Mouse (Mus musculus) intestine, embryonic 14.5 days (tissue): ENCODE data around the gene Gm13030. TPM values are rescaled to one million over a fixed set of nuclear protein-coding genes. Genes with fewer than 3 reads are reported as not detected.
"Not testable (repeated sequence)": the region's sequence is repeated elsewhere in the genome, so short reads cannot be mapped to it uniquely, and the experiment has no call there.

ENCODE experiments used
- ATAC-seq: fragments of 200-750 bp; cut with Nextera tagmentation; replicated peaks from 2 replicates; pipeline ENCODE4 v1.8.0; 2017; ENCODE audit warnings: low read depth, moderate number of reproducible peaks, moderate TSS enrichment, moderate library complexity; ENCODE audit not compliant: low FRiP score, low TSS enrichment
- DNase-seq: peaks from one replicate; pipeline ENCODE4 v3.0.0-alpha.2; 2018; ENCODE audit warnings: low spot score
- H3K27ac ChIP-seq: fragments of 300-500 bp; sonication (generic); 2 replicates; pipeline ENCODE4 v1.5.1; 2014; ENCODE audit warnings: low read depth, mild to moderate bottlenecking, control low read depth
- H3K27me3 ChIP-seq: fragments of 300-500 bp; sonication (generic); replicated peaks from 2 replicates; pipeline ENCODE4 v1.6.1; 2014; ENCODE audit warnings: low read length, control low read depth; ENCODE audit not compliant: control insufficient read depth, insufficient read depth
- H3K36me3 ChIP-seq: fragments of 300-500 bp; sonication (generic); 2 replicates; pipeline ENCODE4 v1.6.1; 2014; ENCODE audit warnings: low read length, control low read depth; ENCODE audit not compliant: control insufficient read depth, insufficient read depth
- H3K4me1 ChIP-seq: fragments of 300-500 bp; sonication (generic); replicated peaks from 2 replicates; pipeline ENCODE4 v1.6.1; 2014; ENCODE audit warnings: low read length, control low read depth, mixed read lengths; ENCODE audit not compliant: control insufficient read depth, insufficient read depth
- H3K4me2 ChIP-seq: fragments of 300-500 bp; sonication (generic); 2 replicates; pipeline ENCODE4 v1.6.1; 2014; ENCODE audit warnings: low read length
- H3K4me3 ChIP-seq: fragments of 300-500 bp; sonication (generic); 2 replicates; pipeline ENCODE4 v1.5.1; 2014; ENCODE audit warnings: low read depth, low read length, control low read depth, mixed read lengths
- H3K9ac ChIP-seq: fragments of 300-500 bp; sonication (generic); 2 replicates; pipeline ENCODE4 v1.6.1; 2014; ENCODE audit warnings: mild to moderate bottlenecking, low read length
- H3K9me3 ChIP-seq: fragments of 300-500 bp; sonication (generic); 2 replicates; pipeline ENCODE4 v1.6.1; 2016; ENCODE audit warnings: low read length, control low read depth; ENCODE audit not compliant: control insufficient read depth
- WGBS: fragments of 180-500 bp; shearing (Covaris S2); extraction: QIAGEN DNeasy Blood & Tissue Kit; methylation state at CpG from one replicate; pipeline ENCODE4 v1.1.7; 2014; 5-methylcytosine and 5-hydroxymethylcytosine counted together
- polyA plus RNA-seq: library from polyadenylated mRNA; unstranded; fragments of >200 nt; fragmentation: Nextera tagmentation; extraction: Ambion mirVana; gene quantifications from 2 replicates; pipeline ENCODE4 v1.2.1, GENCODE M21; 2014

The Gm13030 gene
- polyA plus RNA-seq, 1 experiment from 2014 or later: not detected

DNA sequence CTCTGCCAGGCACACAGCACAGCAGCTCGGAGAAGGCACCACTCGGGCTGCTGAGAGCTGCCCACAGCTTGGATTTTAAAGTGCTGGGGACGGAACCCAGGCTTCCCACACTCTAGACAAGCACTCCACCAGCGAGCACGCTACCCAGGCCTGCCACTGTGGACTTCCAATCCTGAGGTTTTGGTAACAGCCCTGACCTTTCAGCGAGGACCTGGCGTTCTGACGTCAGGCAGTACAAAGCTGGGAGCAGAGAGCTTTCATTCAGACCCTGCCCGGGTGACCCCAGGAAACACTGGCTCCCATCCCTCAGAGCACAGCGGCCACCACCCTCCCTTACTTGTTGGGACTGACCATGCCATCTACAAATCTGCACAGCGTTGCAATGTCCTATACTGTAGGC lies 20.0 kb upstream of the Gm13030 start:
- not testable (repeated sequence) for H3K27me3 ChIP-seq, ATAC-seq, H3K4me3 ChIP-seq, H3K27ac ChIP-seq, H3K9me3 ChIP-seq, H3K4me1 ChIP-seq, H3K4me2 ChIP-seq, H3K9ac ChIP-seq, DNase-seq
- peaks cover 53% of the 10 kb centered on the region for H3K36me3 ChIP-seq
- 90% methylated on average over 11 of the region's 11 CpGs for WGBS

DNA sequence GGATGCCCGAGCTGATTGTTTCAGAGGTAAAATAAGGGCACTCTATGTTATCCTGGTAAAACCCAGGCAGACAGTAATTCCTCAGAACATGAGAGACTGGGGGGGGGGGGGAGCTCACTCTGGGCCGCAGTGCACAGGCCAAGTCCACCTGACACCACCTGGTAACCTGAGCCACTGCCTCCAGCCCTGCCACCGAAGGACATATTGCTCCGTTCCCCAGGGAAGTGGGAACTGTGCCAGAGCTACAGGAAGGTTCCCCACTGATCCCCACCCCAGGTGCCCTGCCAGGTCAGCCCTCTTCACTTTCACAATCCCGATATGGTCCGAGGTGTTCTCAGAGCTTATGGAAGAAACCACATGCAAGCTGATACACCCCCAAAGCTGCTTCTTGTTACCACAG lies 18.9 kb upstream of the Gm13030 start:
- Histone ChIP-seq H3K4me2 (no peak overlapping the region), H3K4me1 (no peaks in the 10 kb centered on the region), H3K9ac (no peak overlapping the region), H3K9me3 (no peaks in the 10 kb centered on the region), H3K36me3 (peaks cover 42% of the 10 kb centered on the region), H3K27ac (no peak overlapping the region), H3K27me3 (no peaks in the 10 kb centered on the region), H3K4me3 (no peak overlapping the region)
- ATAC-seq: no peak
- DNase-seq: no peak
- 80% methylated on average over 6 of the region's 6 CpGs for WGBS

DNA sequence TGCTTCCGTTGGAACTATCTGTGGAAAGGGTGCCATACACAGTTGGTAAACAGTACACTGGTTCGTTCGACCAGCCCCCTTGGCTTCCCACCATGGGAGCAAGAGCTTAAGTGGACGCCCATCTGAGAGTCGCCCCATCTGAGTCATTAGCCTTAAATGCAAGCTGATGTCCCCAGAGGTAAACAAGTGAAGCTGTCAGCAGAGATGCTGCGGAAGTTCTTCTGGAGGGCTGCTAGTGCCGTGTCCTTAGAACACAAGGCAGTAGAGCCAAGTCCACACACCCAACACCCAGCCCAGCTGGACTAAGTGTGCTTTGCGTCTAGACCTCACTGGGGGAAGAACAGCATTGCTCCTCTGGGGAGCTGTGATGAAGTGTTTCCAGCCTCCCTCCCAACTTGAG lies 15.9 kb upstream of the Gm13030 start:
- Histone ChIP-seq H3K36me3 (peaks cover 20% of the 10 kb centered on the region), H3K9me3 (no peaks in the 10 kb centered on the region), H3K27me3 (no peaks in the 10 kb centered on the region), H3K4me2 (no peak overlapping the region), H3K27ac (no peak overlapping the region), H3K4me1 (no peaks in the 10 kb centered on the region), H3K9ac (no peak overlapping the region), H3K4me3 (no peak overlapping the region)
- DNase-seq: no peak
- no peak for ATAC-seq
- 68% methylated on average over 8 of the region's 8 CpGs for WGBS

DNA sequence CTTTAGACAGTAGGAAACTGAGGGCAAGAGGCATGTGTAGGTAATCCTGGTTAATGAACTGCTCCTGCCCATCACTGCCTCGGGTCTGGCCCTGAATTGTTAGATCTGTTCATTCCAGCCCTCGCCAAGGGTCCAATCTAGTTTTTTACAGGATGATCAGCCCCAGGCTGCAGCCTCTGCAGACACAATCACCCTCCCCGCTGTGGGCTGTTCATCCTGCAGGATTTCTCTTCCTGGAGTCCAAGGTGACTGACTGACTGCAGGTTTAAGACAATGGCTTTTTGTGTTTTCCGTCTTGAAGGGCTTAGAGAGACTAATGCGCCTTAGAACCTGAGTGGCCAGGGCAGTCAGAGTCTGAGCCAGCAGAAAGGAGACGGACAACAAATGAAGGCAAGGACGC lies 15.4 kb upstream of the Gm13030 start:
- Histone ChIP-seq H3K9ac (no peak overlapping the region), H3K4me3 (no peak overlapping the region), H3K4me1 (no peaks in the 10 kb centered on the region), H3K27ac (no peak overlapping the region), H3K36me3 (peaks cover 16% of the 10 kb centered on the region; the same call in 1 of the 2 replicates), H3K9me3 (no peaks in the 10 kb centered on the region), H3K4me2 (no peak overlapping the region), H3K27me3 (no peaks in the 10 kb centered on the region)
- 70% methylated on average over 7 of the region's 7 CpGs for WGBS
- DNase-seq (no peak), ATAC-seq (no peak)

DNA sequence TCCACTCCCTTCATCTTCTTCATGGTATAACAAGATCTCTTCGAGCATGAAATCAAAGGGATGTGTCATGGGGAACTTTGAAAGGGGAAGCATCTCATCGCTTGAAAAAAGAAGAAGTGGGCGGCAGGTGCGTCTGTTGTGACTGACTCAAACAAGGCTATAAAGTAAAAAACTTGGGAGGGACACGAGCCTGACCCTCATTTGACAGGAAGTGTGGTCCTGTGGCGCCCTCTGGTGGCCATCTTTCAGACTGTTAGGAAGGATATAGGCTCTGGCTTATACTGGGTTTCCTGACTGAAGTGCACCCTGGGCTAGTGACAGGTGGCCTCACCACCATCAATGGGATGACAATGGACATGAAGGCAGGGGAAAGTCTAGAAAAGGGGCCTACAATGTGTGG lies 10.5 kb upstream of the Gm13030 start:
- Histone ChIP-seq H3K4me1 (no peaks in the 10 kb centered on the region), H3K9me3 (no peaks in the 10 kb centered on the region), H3K4me3 (no peak overlapping the region), H3K4me2 (no peak overlapping the region), H3K27me3 (no peaks in the 10 kb centered on the region), H3K36me3 (no peaks in the 10 kb centered on the region), H3K27ac (no peak overlapping the region), H3K9ac (no peak overlapping the region)
- 21% methylated on average over 6 of the region's 6 CpGs for WGBS
- ATAC-seq: no peak
- peak; percentile 94 for DNase-seq

DNA sequence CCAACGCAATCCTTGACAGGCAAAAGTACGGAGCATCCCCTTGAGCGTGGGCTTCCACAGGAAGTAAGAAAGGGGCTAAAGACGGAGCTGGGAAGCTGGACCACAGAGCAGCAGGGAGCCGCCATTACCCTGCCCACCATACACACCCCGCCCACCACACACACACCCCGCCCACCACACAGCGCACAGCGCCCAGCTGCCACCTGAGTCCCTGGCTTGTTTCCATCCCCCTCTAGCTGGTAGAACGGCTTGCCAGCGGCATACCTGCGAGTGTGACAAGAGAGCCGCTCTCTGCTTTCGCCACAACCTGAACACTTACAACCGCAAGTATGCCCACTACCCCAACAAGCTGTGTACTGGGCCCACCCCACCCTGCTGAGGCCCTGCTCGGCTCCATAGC lies 8.4 kb upstream of the Gm13030 start:
- Histone ChIP-seq H3K4me1 (no peaks in the 10 kb centered on the region), H3K36me3 (no peaks in the 10 kb centered on the region), H3K4me2 (peak overlapping the region; percentile 38), H3K27me3 (no peaks in the 10 kb centered on the region), H3K9me3 (no peaks in the 10 kb centered on the region), H3K4me3 (no peak overlapping the region), H3K9ac (no peak overlapping the region), H3K27ac (no peak overlapping the region)
- DNase-seq (no peak), ATAC-seq (no peak)
- WGBS: 16% methylated on average over 16 of the region's 16 CpGs

DNA sequence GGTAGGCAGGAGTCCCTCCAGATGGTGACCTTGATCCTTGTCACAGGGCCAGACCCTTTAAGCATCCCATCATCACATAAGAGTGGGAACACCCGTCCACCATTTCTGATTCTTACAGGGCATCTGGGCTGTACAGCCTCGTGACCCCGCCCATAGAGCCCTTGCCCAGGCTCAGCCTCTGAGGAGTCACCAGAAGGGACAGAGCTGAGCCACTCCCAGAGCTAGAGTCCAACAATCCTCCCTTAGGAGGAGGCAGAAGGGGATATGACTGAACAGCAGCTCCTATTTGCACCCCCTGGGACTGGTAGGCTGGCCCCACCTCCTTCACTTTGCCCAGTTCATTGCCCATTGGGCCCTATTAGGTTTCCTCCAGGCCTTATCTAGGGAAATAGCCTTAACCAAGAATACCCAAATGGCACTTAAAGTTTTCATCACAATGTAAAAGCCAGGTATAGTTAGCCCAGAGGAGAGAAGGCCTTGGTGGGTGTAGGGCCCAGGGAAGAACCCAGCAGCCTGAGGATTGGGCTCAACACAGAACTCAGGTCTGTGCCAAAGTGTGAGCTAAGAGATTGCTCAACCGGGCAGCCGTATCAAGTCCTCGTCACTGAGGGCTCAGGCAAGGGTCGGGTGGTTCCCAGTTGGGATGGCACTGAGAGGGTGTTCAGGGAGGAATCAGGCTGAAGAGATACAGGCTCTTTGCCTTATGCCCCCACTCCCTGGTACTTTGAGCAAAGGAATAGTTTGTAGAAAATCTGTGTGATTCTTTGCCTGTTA lies 7.2 kb upstream of the Gm13030 start:
- H3K9me3 ChIP-seq: no peaks in the 10 kb centered on the region
- DNase-seq: no peak

DNA sequence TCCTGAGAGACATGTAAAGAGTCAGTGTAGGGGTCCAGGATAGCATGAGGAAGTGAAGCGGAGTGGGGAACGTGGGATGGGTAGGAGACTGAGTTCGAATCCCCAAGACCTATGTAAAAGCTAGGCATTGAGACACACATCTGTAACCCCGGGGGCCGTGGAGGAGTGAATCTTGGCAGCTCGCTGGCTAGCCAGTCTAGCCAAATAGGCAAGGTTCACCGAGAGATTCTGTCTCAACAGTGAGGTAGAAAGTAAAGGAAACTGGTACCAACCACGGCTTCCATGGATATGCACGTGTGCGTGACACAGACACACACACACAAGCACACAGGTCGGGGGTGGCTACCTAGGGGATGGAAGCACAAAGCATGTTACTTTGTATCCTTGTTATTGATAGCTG lies 6.0 kb upstream of the Gm13030 start:
- ATAC-seq (no peak), DNase-seq (no peak)
- H3K4me2 ChIP-seq: no peak overlapping the region
- H3K9me3 ChIP-seq: no peaks in the 10 kb centered on the region
- H3K4me1 ChIP-seq: no peaks in the 10 kb centered on the region
- H3K36me3 ChIP-seq: no peaks in the 10 kb centered on the region
- H3K27ac ChIP-seq: no peak overlapping the region
- no peak overlapping the region for H3K9ac ChIP-seq
- WGBS: 85% methylated on average over 11 of the region's 11 CpGs
- H3K4me3 ChIP-seq: no peak overlapping the region
- H3K27me3 ChIP-seq: no peaks in the 10 kb centered on the region

More for the DNA sequence above, 7.2 kb upstream of the Gm13030 start:
- H3K27ac ChIP-seq: no peak overlapping the region
- H3K4me1 ChIP-seq: no peaks in the 10 kb centered on the region
- H3K27me3 ChIP-seq: no peaks in the 10 kb centered on the region
- H3K9ac ChIP-seq: no peak overlapping the region
- 78% methylated on average over 7 of the region's 7 CpGs for whole genome bisulfite sequencing
- no peak for ATAC-seq
- H3K4me3 ChIP-seq: no peak overlapping the region
- H3K36me3 ChIP-seq: no peaks in the 10 kb centered on the region
- no peak overlapping the region for H3K4me2 ChIP-seq

DNA sequence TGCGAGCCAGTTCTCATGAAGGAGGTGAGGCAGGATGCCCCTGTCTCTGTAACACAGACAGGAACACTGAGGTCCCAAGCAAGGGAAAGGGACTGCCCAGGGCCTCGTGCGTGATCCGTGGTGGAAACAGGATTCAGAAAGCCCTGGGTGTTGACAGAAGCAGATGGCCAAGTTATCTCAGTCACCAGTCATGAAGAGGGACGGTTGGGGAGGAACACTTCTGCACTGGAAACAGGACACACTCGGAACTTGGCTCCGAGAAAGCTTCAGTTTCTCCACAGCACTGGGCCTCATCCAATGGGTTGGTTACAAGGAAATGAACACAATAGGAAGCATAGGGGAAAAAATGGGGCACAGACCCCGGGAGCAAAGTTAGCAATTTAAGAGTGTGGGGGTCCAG lies 5.0 kb upstream of the Gm13030 start:
- 49% methylated on average over 8 of the region's 8 CpGs for WGBS

More for the DNA sequence above, 5.0 kb upstream of the Gm13030 start:
- Histone ChIP-seq H3K36me3 (no peaks in the 10 kb centered on the region), H3K9me3 (no peaks in the 10 kb centered on the region), H3K9ac (no peak overlapping the region), H3K4me2 (no peak overlapping the region), H3K27me3 (no peaks in the 10 kb centered on the region), H3K4me1 (no peaks in the 10 kb centered on the region), H3K27ac (no peak overlapping the region), H3K4me3 (no peak overlapping the region)
- no peak for ATAC-seq
- no peak for DNase-seq
